24 mouse cellular contexts compared by ENCODE assay signal in the genomic region with DNA sequence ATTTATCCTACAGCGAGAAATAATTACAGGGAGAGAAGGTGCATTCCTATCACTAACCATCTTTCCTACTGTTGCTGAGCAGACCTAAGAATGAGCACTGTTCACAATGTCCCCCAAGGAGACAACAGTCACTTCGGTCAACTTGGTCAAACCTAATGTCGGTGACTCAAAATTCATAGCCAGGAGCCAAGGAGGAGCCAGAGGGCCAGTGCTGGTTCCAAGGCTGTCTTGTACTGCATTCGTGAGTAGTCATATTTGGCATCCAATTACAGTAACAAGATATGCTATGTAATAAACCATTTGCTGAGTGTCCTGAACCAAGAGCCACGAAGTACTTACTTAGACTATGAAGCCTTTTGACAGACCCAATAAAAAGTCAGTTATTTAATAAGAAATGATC.
DNase-seq lines count a peak whose midpoint lies in the region; ATAC-seq and TF ChIP-seq lines count a peak whose summit lies in the region.
"Had no signal": no experiment of that assay in that cellular context is flagged by ENCODE, and none has a peak within 500 bp of the region (broad histone marks: within the 10 kb centered on the region; RNA-seq: fewer than 3 reads in every experiment).

No protein-coding gene starts in this region.

- no peaks in the 10 kb centered on the region for H3K4me1 ChIP-seq in midbrain, embryonic 11.5 days (ENCODE audit: control insufficient read depth, insufficient read depth, low read length)
- no peaks in the 10 kb centered on the region for H3K4me1 ChIP-seq in midbrain, embryonic 15.5 days
- no peaks in the 10 kb centered on the region for H3K4me1 ChIP-seq in forebrain, embryonic 12.5 days
- H3K4me1 ChIP-seq: embryonic facial prominence, embryonic 10.5 days; embryonic facial prominence, embryonic 12.5 days had no signal

- intact Hi-C loops in gastrocnemius, adult 2 months (cut with DNase I): no loop called here

- H3K27ac ChIP-seq in gastrocnemius, adult 2 months: peak overlapping the region; percentile 71
- no peak overlapping the region for H3K27ac ChIP-seq in midbrain, embryonic 11.5 days (ENCODE audit: low read depth, low read length)
- H3K27ac ChIP-seq in midbrain, embryonic 15.5 days: no peak overlapping the region
- H3K27ac ChIP-seq in forebrain, embryonic 12.5 days: no peak overlapping the region
- H3K27ac ChIP-seq: embryonic facial prominence, embryonic 10.5 days; embryonic facial prominence, embryonic 12.5 days had no signal

- H3K4me2 ChIP-seq in midbrain, embryonic 11.5 days: no peak overlapping the region
- no peak overlapping the region for H3K4me2 ChIP-seq in midbrain, embryonic 15.5 days
- no peak overlapping the region for H3K4me2 ChIP-seq in forebrain, embryonic 12.5 days
- H3K4me2 ChIP-seq: embryonic facial prominence, embryonic 12.5 days had no signal

- ATAC-seq in midbrain, embryonic 11.5 days (ENCODE audit: low FRiP score): no peak
- no peak for ATAC-seq in midbrain, embryonic 15.5 days (replicated peaks)
- no peak for ATAC-seq in forebrain, embryonic 12.5 days (ENCODE audit: low FRiP score)
- ATAC-seq: activated CD4-positive, CD25-positive, alpha-beta regulatory T cell, adult 4 months; CD4-positive, CD25-positive, alpha-beta regulatory T cell, adult 4 months; forebrain, embryonic 14.5 days; forebrain, embryonic 16.5 days; Patski had no signal

- H3K9ac ChIP-seq in midbrain, embryonic 11.5 days (ENCODE audit: low read length): no peak overlapping the region
- no peak overlapping the region for H3K9ac ChIP-seq in midbrain, embryonic 15.5 days
- no peak overlapping the region for H3K9ac ChIP-seq in forebrain, embryonic 12.5 days
- H3K9ac ChIP-seq: embryonic facial prominence, embryonic 12.5 days had no signal

- H3K36me3 ChIP-seq in midbrain, embryonic 11.5 days (ENCODE audit: control insufficient read depth, insufficient read depth, low read length): no peaks in the 10 kb centered on the region
- no peaks in the 10 kb centered on the region for H3K36me3 ChIP-seq in midbrain, embryonic 15.5 days (replicated peaks)
- H3K36me3 ChIP-seq in forebrain, embryonic 12.5 days (replicated peaks): no peaks in the 10 kb centered on the region
- H3K36me3 ChIP-seq: embryonic facial prominence, embryonic 10.5 days; embryonic facial prominence, embryonic 12.5 days; G1E had no signal

- H3K4me3 ChIP-seq in gastrocnemius, adult 2 months: no peak overlapping the region
- no peak overlapping the region for H3K4me3 ChIP-seq in midbrain, embryonic 11.5 days (ENCODE audit: low read depth, low read length)
- no peak overlapping the region for H3K4me3 ChIP-seq in midbrain, embryonic 15.5 days
- H3K4me3 ChIP-seq in forebrain, embryonic 12.5 days (replicated peaks): no peak overlapping the region
- H3K4me3 ChIP-seq: embryonic facial prominence, embryonic 10.5 days; embryonic facial prominence, embryonic 12.5 days had no signal

- DNase-seq in gastrocnemius, adult 2 months: peak; percentile 76
- DNase-seq in gastrocnemius, postnatal 4 days (ENCODE audit: low spot score in 2 of 2): no peak
- DNase-seq in midbrain, embryonic 11.5 days (ENCODE audit: low spot score, missing footprints): peak; percentile 69
- peak; percentile 65 for DNase-seq in gastrocnemius, postnatal 25 days
- DNase-seq in left cerebral cortex, adult 18-20 months (ENCODE audit: low spot score in 2 of 2): no peak
- DNase-seq: adrenal gland, adult 8-10 months; adrenal gland, postnatal 14 days; adrenal gland, postnatal 36 days; B cell, adult 2 months; cerebellum, adult 11-12 months; cerebellum, adult 2 months; cerebellum, adult 9-10 months; cerebellum, postnatal 25 days had no signal

- 91% methylated on average over 5 of the region's 5 CpGs for WGBS in midbrain, embryonic 11.5 days
- WGBS in midbrain, embryonic 15.5 days: 89% methylated on average over 5 of the region's 5 CpGs
- 93% methylated on average over 5 of the region's 5 CpGs for WGBS in forebrain, embryonic 12.5 days

- H3K27me3 ChIP-seq in midbrain, embryonic 11.5 days (ENCODE audit: control insufficient read depth, insufficient read depth, low read length): no peaks in the 10 kb centered on the region
- H3K27me3 ChIP-seq in midbrain, embryonic 15.5 days (replicated peaks): no peaks in the 10 kb centered on the region
- H3K27me3 ChIP-seq in forebrain, embryonic 12.5 days: no peaks in the 10 kb centered on the region
- H3K27me3 ChIP-seq: CH12.LX; embryonic facial prominence, embryonic 12.5 days; Patski had no signal

- no peaks in the 10 kb centered on the region for H3K9me3 ChIP-seq in midbrain, embryonic 11.5 days (ENCODE audit: control insufficient read depth, low read length)
- H3K9me3 ChIP-seq in midbrain, embryonic 15.5 days: no peaks in the 10 kb centered on the region
- H3K9me3 ChIP-seq in forebrain, embryonic 12.5 days: peaks cover 4% of the 10 kb centered on the region; the same call in 1 of the 2 replicates
- H3K9me3 ChIP-seq: G1E had no signal

- TF ChIP-seq CTCF in gastrocnemius, adult 2 months (IDR thresholded peaks at IDR 0.05): no peak

Comparison
In these comparisons a context has a peak if more than half of its experiments do, and no peak if none do; other contexts are left out.
1. DNase-seq: peak in gastrocnemius, adult 2 months (single experiment), midbrain, embryonic 11.5 days (single experiment) and gastrocnemius, postnatal 25 days (single experiment); none in gastrocnemius, postnatal 4 days (0 of 2) and left cerebral cortex, adult 18-20 months (0 of 2).